Comparison of ENCODE assay signal across 19 mouse cellular contexts in the genomic region with DNA sequence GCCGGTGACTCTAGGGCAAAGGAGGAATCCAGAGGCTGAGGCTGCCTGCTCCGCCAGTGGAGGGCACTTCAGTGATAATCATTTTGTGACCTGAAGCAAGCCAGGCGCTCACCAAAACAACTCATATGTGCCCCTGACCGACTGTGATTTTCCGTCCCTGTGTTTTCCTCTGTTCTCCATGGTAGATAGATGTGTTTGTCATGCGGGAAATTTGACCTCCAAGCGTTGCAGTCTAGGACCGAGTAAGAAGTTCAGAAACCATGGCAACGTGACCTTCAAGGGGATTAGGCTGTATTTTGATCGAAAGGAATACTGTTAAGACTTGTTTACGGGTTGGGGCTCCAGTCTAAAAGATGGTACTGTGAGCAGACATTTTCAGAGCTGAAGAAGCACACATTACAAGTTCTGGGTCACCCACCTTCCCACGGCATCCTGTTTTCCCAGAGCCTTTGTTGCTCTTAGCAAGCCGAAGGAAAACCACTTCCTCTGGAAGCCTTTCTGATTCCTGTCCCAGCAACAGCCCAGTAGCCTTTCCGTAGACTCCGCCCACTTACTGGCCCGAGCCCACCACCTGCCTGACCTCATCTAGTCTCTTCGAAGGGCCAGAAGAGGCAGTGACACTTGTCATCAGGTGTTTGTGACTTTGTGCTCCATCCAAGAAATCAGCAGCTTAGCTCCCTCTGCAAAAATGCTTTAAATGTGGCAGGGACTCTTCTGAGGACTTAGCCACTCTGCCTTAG.
A peak's percentile ranks its signal among the peaks of the same experiment; 100 is the strongest.
DNase-seq lines count a peak whose midpoint lies in the region; ATAC-seq and TF ChIP-seq lines count a peak whose summit lies in the region.
"Had no signal": no experiment of that assay in that cellular context is flagged by ENCODE, and none has a peak within 500 bp of the region (broad histone marks: within the 10 kb centered on the region; RNA-seq: fewer than 3 reads in every experiment).

No protein-coding gene starts in this region.

- WGBS in forebrain, postnatal 0 days, result 73% methylated on average over 17 of the region's 17 CpGs
- WGBS in forebrain, embryonic 15.5 days, result 77% methylated on average over 17 of the region's 17 CpGs
- WGBS in kidney, postnatal 0 days, result 44% methylated on average over 17 of the region's 17 CpGs
- 54% methylated on average over 17 of the region's 17 CpGs for WGBS in kidney, embryonic 14.5 days
- 62% methylated on average over 17 of the region's 17 CpGs for WGBS in midbrain, embryonic 13.5 days
- WGBS in hindbrain, embryonic 16.5 days, result 74% methylated on average over 17 of the region's 17 CpGs

- H3K4me3 ChIP-seq in forebrain, postnatal 0 days (ENCODE audit: low read depth, low read length), result no peak overlapping the region
- no peak overlapping the region for H3K4me3 ChIP-seq in forebrain, embryonic 15.5 days
- H3K4me3 ChIP-seq in kidney, postnatal 0 days (replicated peaks; ENCODE audit: low read depth, low read length), result no peak overlapping the region
- H3K4me3 ChIP-seq in kidney, embryonic 14.5 days (ENCODE audit: low read length), result no peak overlapping the region
- no peak overlapping the region for H3K4me3 ChIP-seq in midbrain, embryonic 13.5 days (replicated peaks)
- H3K4me3 ChIP-seq in hindbrain, embryonic 16.5 days (ENCODE audit: low read length), result no peak overlapping the region
- H3K4me3 ChIP-seq: embryonic facial prominence, embryonic 13.5 days; forebrain, embryonic 10.5 days; limb, embryonic 10.5 days; liver, embryonic 13.5 days; midbrain, embryonic 12.5 days; neural tube, embryonic 12.5 days had no signal

- intact Hi-C loops in left cerebral cortex, postnatal 14 days (cut with DNase I), result no loop called here

- no peaks in the 10 kb centered on the region for H3K36me3 ChIP-seq in forebrain, postnatal 0 days (ENCODE audit: insufficient read depth)
- no peaks in the 10 kb centered on the region for H3K36me3 ChIP-seq in forebrain, embryonic 15.5 days
- H3K36me3 ChIP-seq in kidney, postnatal 0 days (ENCODE audit: insufficient read depth, low read length), result no peaks in the 10 kb centered on the region
- no peaks in the 10 kb centered on the region for H3K36me3 ChIP-seq in kidney, embryonic 14.5 days (ENCODE audit: control insufficient read depth, insufficient read depth, low read length)
- no peaks in the 10 kb centered on the region for H3K36me3 ChIP-seq in midbrain, embryonic 13.5 days
- H3K36me3 ChIP-seq in hindbrain, embryonic 16.5 days (ENCODE audit: control insufficient read depth, insufficient read depth, low read length), result no peaks in the 10 kb centered on the region
- H3K36me3 ChIP-seq: embryonic facial prominence, embryonic 13.5 days; forebrain, embryonic 10.5 days; limb, embryonic 10.5 days; liver, embryonic 13.5 days; midbrain, embryonic 12.5 days; neural tube, embryonic 12.5 days had no signal

- no peaks in the 10 kb centered on the region for H3K4me1 ChIP-seq in forebrain, postnatal 0 days (ENCODE audit: insufficient read depth)
- H3K4me1 ChIP-seq in forebrain, embryonic 15.5 days, result no peaks in the 10 kb centered on the region
- H3K4me1 ChIP-seq in kidney, postnatal 0 days (replicated peaks; ENCODE audit: insufficient read depth, low read length), result no peaks in the 10 kb centered on the region
- no peaks in the 10 kb centered on the region for H3K4me1 ChIP-seq in kidney, embryonic 14.5 days (ENCODE audit: control insufficient read depth, insufficient read depth, low read length)
- H3K4me1 ChIP-seq in midbrain, embryonic 13.5 days (replicated peaks), result 0 out of 2 replicates have a peak, but pooled peaks cover 6% of the 10 kb centered on the region
- no peaks in the 10 kb centered on the region for H3K4me1 ChIP-seq in hindbrain, embryonic 16.5 days (ENCODE audit: control insufficient read depth, insufficient read depth, low read depth, low read length)
- H3K4me1 ChIP-seq: embryonic facial prominence, embryonic 13.5 days; liver, embryonic 13.5 days; midbrain, embryonic 12.5 days; neural tube, embryonic 12.5 days had no signal

- ATAC-seq in forebrain, postnatal 0 days, result peak; percentile 27; the same call in 1 of the 2 replicates
- no peak for ATAC-seq in forebrain, embryonic 15.5 days (replicated peaks)
- no peak for ATAC-seq in kidney, postnatal 0 days (replicated peaks; ENCODE audit: low FRiP score, low read depth)
- ATAC-seq in kidney, embryonic 14.5 days (ENCODE audit: low FRiP score, low TSS enrichment), result no peak
- 0 out of 2 replicates have a peak, but pooled peaks have one; percentile 34 for ATAC-seq in midbrain, embryonic 13.5 days
- no peak for ATAC-seq in hindbrain, embryonic 16.5 days

- no peak overlapping the region for H3K27ac ChIP-seq in forebrain, postnatal 0 days (ENCODE audit: low read depth, low read length)
- H3K27ac ChIP-seq in forebrain, embryonic 15.5 days (replicated peaks), result no peak overlapping the region
- no peak overlapping the region for H3K27ac ChIP-seq in kidney, postnatal 0 days
- H3K27ac ChIP-seq in kidney, embryonic 14.5 days (ENCODE audit: low read depth, low read length), result no peak overlapping the region
- H3K27ac ChIP-seq in midbrain, embryonic 13.5 days, result no peak overlapping the region
- no peak overlapping the region for H3K27ac ChIP-seq in hindbrain, embryonic 16.5 days (ENCODE audit: low read depth, low read length)
- H3K27ac ChIP-seq: embryonic facial prominence, embryonic 13.5 days; forebrain, embryonic 10.5 days; limb, embryonic 10.5 days; liver, embryonic 13.5 days; midbrain, embryonic 12.5 days; neural tube, embryonic 12.5 days had no signal

- H3K9me3 ChIP-seq in forebrain, postnatal 0 days (ENCODE audit: low read length), result no peaks in the 10 kb centered on the region
- no peaks in the 10 kb centered on the region for H3K9me3 ChIP-seq in forebrain, embryonic 15.5 days
- no peaks in the 10 kb centered on the region for H3K9me3 ChIP-seq in kidney, postnatal 0 days (replicated peaks; ENCODE audit: low read length)
- H3K9me3 ChIP-seq in kidney, embryonic 14.5 days (ENCODE audit: control insufficient read depth, low read length), result no peaks in the 10 kb centered on the region
- no peaks in the 10 kb centered on the region for H3K9me3 ChIP-seq in midbrain, embryonic 13.5 days
- no peaks in the 10 kb centered on the region for H3K9me3 ChIP-seq in hindbrain, embryonic 16.5 days (ENCODE audit: control insufficient read depth, low read length)
- H3K9me3 ChIP-seq: embryonic facial prominence, embryonic 13.5 days; forebrain, embryonic 10.5 days; limb, embryonic 10.5 days; liver, embryonic 13.5 days; midbrain, embryonic 12.5 days; neural tube, embryonic 12.5 days had no signal

- DNase-seq in forebrain, postnatal 0 days, result no peak
- DNase-seq in kidney, postnatal 0 days (ENCODE audit: low spot score), result peak; percentile 22
- peak; percentile 42 for DNase-seq in adrenal gland, adult 8-10 months
- DNase-seq in left cerebral cortex, postnatal 14 days (ENCODE audit: low spot score in 2 of 2), result no peak
- DNase-seq: cerebellum, adult 9-11 months; heart, postnatal 10 days; layer of hippocampus, postnatal 36 days; liver, embryonic 13.5 days; lung, postnatal 14 days; right cerebral cortex, adult 18-20 months had no signal

- no peak overlapping the region for H3K4me2 ChIP-seq in forebrain, postnatal 0 days (ENCODE audit: low read depth)
- no peak overlapping the region for H3K4me2 ChIP-seq in forebrain, embryonic 15.5 days (replicated peaks)
- H3K4me2 ChIP-seq in kidney, postnatal 0 days (ENCODE audit: low read length), result no peak overlapping the region
- H3K4me2 ChIP-seq in kidney, embryonic 14.5 days (replicated peaks; ENCODE audit: low read depth, low read length), result no peak overlapping the region
- H3K4me2 ChIP-seq in midbrain, embryonic 13.5 days (replicated peaks), result no peak overlapping the region
- H3K4me2 ChIP-seq in hindbrain, embryonic 16.5 days (ENCODE audit: low read length), result no peak overlapping the region
- H3K4me2 ChIP-seq: embryonic facial prominence, embryonic 13.5 days; liver, embryonic 13.5 days; midbrain, embryonic 12.5 days; neural tube, embryonic 12.5 days had no signal

- TF ChIP-seq CTCF in forebrain, postnatal 0 days (IDR thresholded peaks at IDR 0.05; ENCODE audit: low read depth), result no peak
- TF ChIP-seq CTCF in kidney, postnatal 0 days (IDR thresholded peaks at IDR 0.05; ENCODE audit: low read depth), result peak; percentile 22; the same call in 1 of the 2 replicates

- H3K9ac ChIP-seq in forebrain, postnatal 0 days, result no peak overlapping the region
- no peak overlapping the region for H3K9ac ChIP-seq in forebrain, embryonic 15.5 days (replicated peaks)
- H3K9ac ChIP-seq in kidney, postnatal 0 days (ENCODE audit: low read depth, low read length), result no peak overlapping the region
- H3K9ac ChIP-seq in kidney, embryonic 14.5 days (ENCODE audit: low read depth, low read length), result no peak overlapping the region
- H3K9ac ChIP-seq in midbrain, embryonic 13.5 days (replicated peaks), result no peak overlapping the region
- H3K9ac ChIP-seq in hindbrain, embryonic 16.5 days (ENCODE audit: low read depth, low read length), result no peak overlapping the region
- H3K9ac ChIP-seq: embryonic facial prominence, embryonic 13.5 days; liver, embryonic 13.5 days; midbrain, embryonic 12.5 days; neural tube, embryonic 12.5 days had no signal

- H3K27me3 ChIP-seq in forebrain, postnatal 0 days (ENCODE audit: insufficient read depth, low read length), result no peaks in the 10 kb centered on the region
- H3K27me3 ChIP-seq in forebrain, embryonic 15.5 days, result no peaks in the 10 kb centered on the region
- no peaks in the 10 kb centered on the region for H3K27me3 ChIP-seq in kidney, postnatal 0 days (ENCODE audit: insufficient read depth, low read length)
- H3K27me3 ChIP-seq in kidney, embryonic 14.5 days (ENCODE audit: control insufficient read depth, insufficient read depth, low read length), result no peaks in the 10 kb centered on the region
- H3K27me3 ChIP-seq in midbrain, embryonic 13.5 days, result no peaks in the 10 kb centered on the region
- H3K27me3 ChIP-seq in hindbrain, embryonic 16.5 days (replicated peaks; ENCODE audit: control insufficient read depth, insufficient read depth, low read length), result no peaks in the 10 kb centered on the region
- H3K27me3 ChIP-seq: embryonic facial prominence, embryonic 13.5 days; liver, embryonic 13.5 days; midbrain, embryonic 12.5 days; neural tube, embryonic 12.5 days had no signal

Comparison
In these comparisons a context has a peak if more than half of its experiments do, and no peak if none do; other contexts are left out.
1. ATAC-seq: peak in forebrain, postnatal 0 days (single experiment) and midbrain, embryonic 13.5 days (single experiment); none in forebrain, embryonic 15.5 days (single experiment), kidney, postnatal 0 days (single experiment), kidney, embryonic 14.5 days (single experiment) and hindbrain, embryonic 16.5 days (single experiment).
2. DNase-seq: peak in kidney, postnatal 0 days (single experiment) and adrenal gland, adult 8-10 months (single experiment); none in forebrain, postnatal 0 days (single experiment) and left cerebral cortex, postnatal 14 days (0 of 2).